Mouse (Mus musculus): ENCODE measurements around the gene Izumo4. TPM values are rescaled to one million over a fixed set of nuclear protein-coding genes. Genes with fewer than 3 reads are reported as not detected.
A peak's percentile ranks its signal among the peaks of the same experiment; 100 is the strongest.

Izumo4 gene
- polyA plus RNA-seq, 1 experiment from 2014 or later, result 24.9 TPM

DNA sequence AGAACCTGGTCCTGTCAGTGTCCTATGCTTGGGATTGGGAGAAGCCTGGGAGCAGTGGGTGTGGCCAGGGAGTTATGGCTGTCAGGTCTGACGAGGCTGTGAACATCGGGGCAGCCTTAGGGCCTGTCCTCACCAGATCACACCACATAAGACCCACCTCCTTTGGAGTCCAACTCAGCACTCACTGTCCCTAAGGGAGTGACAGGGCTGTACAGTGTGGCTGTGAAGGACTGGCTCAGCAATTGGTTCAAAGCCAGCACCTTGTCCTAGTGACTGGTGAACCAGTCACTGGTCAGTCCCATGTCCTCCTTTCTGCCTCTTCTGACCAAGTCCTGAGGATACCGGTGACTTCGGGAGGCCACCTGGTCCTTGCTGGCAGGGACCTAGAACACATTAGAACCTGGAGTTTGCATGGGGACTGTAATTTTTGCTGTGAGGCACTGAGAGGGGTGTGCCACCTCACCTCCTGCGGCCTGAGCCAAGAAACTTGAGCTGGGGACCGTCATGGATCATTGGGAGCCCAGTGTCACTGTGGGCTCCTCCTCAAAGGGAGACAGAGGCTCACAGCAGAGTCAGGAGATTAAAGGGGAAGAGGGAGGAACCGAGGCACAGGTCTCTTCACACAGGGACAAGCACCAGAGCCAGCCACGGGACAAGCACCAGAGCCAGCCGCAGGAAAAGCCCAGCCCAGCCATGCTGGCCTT is 22.3 kb upstream of the Izumo4 start:
- WGBS, result 57% methylated on average over 9 of the region's 9 CpGs
- no peak overlapping the region for H3K4me2 ChIP-seq (replicated peaks)
- peak overlapping the region; percentile 95; the same call in 1 of the 2 replicates for H3K27ac ChIP-seq (replicated peaks)
- no peak overlapping the region for H3K9ac ChIP-seq (replicated peaks)
- H3K4me3 ChIP-seq, result no peak overlapping the region
- no peak for ATAC-seq (ENCODE audit: low FRiP score, low read depth)
- H3K9me3 ChIP-seq, result no peaks in the 10 kb centered on the region
- no peaks in the 10 kb centered on the region for H3K27me3 ChIP-seq
- peaks cover 32% of the 10 kb centered on the region for H3K4me1 ChIP-seq
- peaks cover 16% of the 10 kb centered on the region for H3K36me3 ChIP-seq

DNA sequence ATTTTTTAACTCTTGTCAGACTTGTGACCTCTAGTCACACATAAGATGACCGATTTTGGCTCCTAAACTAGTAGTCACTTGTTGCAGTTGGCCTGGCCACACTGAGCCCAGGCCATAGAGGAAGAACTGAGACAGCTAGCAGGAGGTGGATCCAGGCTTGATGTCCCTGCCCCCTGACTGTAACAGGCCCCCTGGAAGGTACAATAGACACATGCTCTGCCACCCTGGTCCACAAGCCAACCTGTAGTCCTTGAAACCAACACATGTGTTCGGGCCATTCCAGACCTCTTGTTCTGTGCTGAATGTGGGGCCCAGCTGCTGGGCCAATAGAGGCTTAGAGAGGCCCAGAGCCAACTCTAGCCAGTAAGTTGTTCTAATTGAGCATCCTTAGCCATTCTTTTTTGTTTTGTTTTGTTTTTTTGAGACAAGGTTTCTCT is 21.7 kb upstream of the Izumo4 start:
- no peak overlapping the region for H3K27ac ChIP-seq (replicated peaks)
- no peaks in the 10 kb centered on the region for H3K9me3 ChIP-seq
- H3K36me3 ChIP-seq, result peaks cover 19% of the 10 kb centered on the region
- H3K4me1 ChIP-seq, result peaks cover 26% of the 10 kb centered on the region
- no peaks in the 10 kb centered on the region for H3K27me3 ChIP-seq
- H3K4me3 ChIP-seq, result no peak overlapping the region
- H3K9ac ChIP-seq (replicated peaks), result no peak overlapping the region
- ATAC-seq (ENCODE audit: low FRiP score, low read depth), result no peak
- 82% methylated on average over 2 of the region's 2 CpGs for WGBS
- H3K4me2 ChIP-seq (replicated peaks), result no peak overlapping the region

DNA sequence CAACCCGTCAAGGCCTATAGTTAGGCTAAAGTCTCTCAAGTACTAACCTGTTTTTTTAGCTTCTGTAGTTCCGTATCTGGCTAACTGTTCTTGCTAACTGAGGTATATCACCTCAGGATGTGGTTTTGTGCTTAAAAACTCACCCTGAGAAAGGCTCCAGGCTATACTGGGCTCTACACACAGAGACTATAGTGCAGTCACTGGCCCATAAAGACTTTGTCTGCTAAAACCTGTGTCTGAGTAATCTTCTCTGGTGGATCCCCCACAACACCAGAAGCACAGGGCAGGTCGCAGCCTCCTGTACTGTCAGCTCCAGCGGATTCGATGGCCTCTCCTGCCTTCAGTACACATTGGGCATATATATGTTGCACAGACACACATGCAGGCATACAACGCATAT is 20.0 kb upstream of the Izumo4 start:
- 95% methylated on average over 6 of the region's 6 CpGs for WGBS
- no peak overlapping the region for H3K4me2 ChIP-seq (replicated peaks)

DNA sequence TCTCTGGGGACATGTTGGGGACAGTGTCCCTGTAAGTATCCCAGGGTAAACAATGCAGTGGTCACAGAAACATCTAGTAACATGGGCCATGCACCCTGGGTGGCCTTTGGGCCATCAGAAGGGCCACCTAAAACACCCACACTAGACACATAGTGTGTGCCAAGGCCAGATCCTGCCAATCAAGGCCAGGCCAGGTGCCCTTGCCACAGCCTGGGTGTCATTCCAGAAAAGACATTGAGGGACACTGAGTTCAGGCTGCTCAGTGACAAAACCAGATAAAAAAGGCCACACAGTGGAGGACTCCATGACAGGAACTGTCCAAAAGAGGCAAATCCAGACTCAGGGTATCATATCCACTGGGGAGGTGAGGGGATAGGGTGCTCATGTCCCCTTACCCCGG is 18.3 kb upstream of the Izumo4 start:
- whole genome bisulfite sequencing, result 97% methylated on average over 1 of the region's 1 CpGs
- Histone ChIP-seq H3K36me3 (peaks cover 47% of the 10 kb centered on the region), H3K9ac (replicated peaks) (no peak overlapping the region), H3K27me3 (no peaks in the 10 kb centered on the region), H3K4me1 (peaks cover 8% of the 10 kb centered on the region), H3K27ac (replicated peaks) (no peak overlapping the region), H3K4me3 (no peak overlapping the region), H3K9me3 (no peaks in the 10 kb centered on the region), H3K4me2 (replicated peaks) (no peak overlapping the region)
- ATAC-seq (ENCODE audit: low FRiP score, low read depth), result no peak

More for the DNA sequence above, 20.0 kb upstream of the Izumo4 start:
- Histone ChIP-seq H3K27ac (replicated peaks) (no peak overlapping the region), H3K27me3 (no peaks in the 10 kb centered on the region), H3K9me3 (no peaks in the 10 kb centered on the region), H3K36me3 (peaks cover 36% of the 10 kb centered on the region), H3K4me1 (peaks cover 24% of the 10 kb centered on the region), H3K4me3 (no peak overlapping the region), H3K9ac (replicated peaks) (no peak overlapping the region)
- no peak for ATAC-seq (ENCODE audit: low FRiP score, low read depth)

DNA sequence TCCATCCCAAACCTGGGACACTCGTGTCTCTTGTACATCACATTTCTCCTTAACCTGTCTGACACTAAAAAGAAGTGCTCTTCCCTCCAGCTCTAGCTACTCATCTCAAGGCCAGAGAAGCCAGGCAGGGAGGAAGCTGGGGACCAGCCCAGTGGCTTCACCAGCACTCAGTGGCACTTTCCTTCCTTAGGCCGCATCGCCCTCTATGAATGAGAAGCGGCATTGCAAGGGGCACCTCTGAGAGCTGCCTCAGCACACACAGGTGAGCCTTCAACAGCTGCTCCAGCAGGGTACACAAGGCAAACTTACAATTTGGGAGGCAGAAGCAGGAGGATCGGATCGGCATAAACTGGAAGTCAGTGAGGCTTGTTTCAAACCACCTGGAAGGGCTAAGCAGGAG is 17.8 kb upstream of the Izumo4 start:
- Histone ChIP-seq H3K36me3 (peaks cover 50% of the 10 kb centered on the region), H3K4me2 (replicated peaks) (no peak overlapping the region), H3K4me3 (no peak overlapping the region), H3K27me3 (no peaks in the 10 kb centered on the region), H3K4me1 (peaks cover 2% of the 10 kb centered on the region; the same call in 1 of the 2 replicates), H3K9ac (replicated peaks) (no peak overlapping the region), H3K9me3 (no peaks in the 10 kb centered on the region), H3K27ac (replicated peaks) (no peak overlapping the region)
- WGBS, result 53% methylated on average over 6 of the region's 6 CpGs
- ATAC-seq (ENCODE audit: low FRiP score, low read depth), result no peak

DNA sequence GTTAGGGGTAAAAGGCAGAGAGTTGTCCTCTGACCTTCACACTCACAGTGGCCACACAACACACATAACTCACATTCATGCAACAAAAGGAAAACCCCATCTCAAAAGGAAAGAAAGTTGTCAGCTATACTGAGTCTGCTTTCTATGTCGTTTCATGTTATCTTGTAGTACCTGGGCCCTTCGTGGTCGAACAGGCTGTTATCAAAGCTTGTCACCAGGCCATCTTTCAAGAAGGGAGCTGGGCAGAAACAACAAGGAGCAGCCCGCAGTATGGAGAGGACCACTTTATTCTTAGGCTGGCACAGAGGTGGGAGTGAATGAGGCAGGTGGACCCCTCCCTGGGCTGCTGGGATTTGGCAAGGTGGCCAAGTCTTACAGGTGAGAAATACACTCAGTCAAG is 17.0 kb upstream of the Izumo4 start:
- peaks cover 57% of the 10 kb centered on the region for H3K36me3 ChIP-seq
- ATAC-seq (ENCODE audit: low FRiP score, low read depth), result no peak
- H3K4me3 ChIP-seq, result no peak overlapping the region
- no peaks in the 10 kb centered on the region for H3K4me1 ChIP-seq
- 89% methylated on average over 4 of the region's 4 CpGs for WGBS
- no peak overlapping the region for H3K9ac ChIP-seq (replicated peaks)
- H3K27me3 ChIP-seq, result no peaks in the 10 kb centered on the region
- no peak overlapping the region for H3K27ac ChIP-seq (replicated peaks)
- H3K4me2 ChIP-seq (replicated peaks), result no peak overlapping the region
- no peaks in the 10 kb centered on the region for H3K9me3 ChIP-seq

DNA sequence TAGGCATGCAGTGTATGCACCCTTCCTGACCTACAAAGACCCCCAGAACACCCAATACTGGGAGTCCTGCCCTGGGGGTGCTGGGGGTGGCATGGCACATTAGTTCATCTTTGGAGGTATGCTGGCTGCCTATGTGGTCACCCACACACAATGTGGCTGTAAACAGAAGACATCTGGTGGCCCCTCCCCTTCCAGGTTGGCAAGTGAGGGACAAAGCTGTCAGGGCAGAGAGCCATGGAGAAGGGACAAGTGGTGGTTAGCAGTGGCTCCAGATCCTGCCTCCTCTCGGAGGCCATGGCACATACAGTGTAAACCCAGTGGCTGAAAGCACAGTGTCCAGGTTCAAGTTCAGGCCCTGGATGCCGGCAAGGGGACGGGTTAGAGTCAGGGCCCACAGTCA is 15.4 kb upstream of the Izumo4 start:
- no peak overlapping the region for H3K9ac ChIP-seq (replicated peaks)
- H3K4me2 ChIP-seq (replicated peaks), result no peak overlapping the region
- H3K27me3 ChIP-seq, result no peaks in the 10 kb centered on the region
- no peak overlapping the region for H3K27ac ChIP-seq (replicated peaks)
- peaks cover 71% of the 10 kb centered on the region for H3K36me3 ChIP-seq
- 92% methylated on average over 3 of the region's 3 CpGs for WGBS
- no peaks in the 10 kb centered on the region for H3K4me1 ChIP-seq
- H3K4me3 ChIP-seq, result no peak overlapping the region
- H3K9me3 ChIP-seq, result no peaks in the 10 kb centered on the region
- ATAC-seq (ENCODE audit: low FRiP score, low read depth), result no peak

DNA sequence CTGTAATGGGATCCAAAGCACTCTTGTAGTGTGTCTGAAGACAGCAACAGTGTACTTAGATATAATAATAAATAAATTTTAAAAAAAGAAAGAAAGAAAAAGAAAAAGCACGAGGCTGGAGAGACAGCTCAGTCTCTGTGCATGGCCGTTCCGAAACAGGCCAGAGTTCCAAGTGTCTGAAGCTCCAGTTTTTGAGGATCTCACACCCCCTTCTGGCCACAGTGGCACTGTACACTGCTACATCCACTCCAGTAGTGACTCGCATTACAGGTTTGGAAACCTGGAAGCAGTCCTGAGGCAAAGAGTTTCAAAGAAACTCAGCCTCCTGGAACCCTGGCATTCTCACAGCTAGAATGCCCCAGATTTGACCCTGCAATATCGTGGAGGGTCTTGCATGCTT is 14.1 kb upstream of the Izumo4 start:
- WGBS, result 45% methylated on average over 5 of the region's 5 CpGs

DNA sequence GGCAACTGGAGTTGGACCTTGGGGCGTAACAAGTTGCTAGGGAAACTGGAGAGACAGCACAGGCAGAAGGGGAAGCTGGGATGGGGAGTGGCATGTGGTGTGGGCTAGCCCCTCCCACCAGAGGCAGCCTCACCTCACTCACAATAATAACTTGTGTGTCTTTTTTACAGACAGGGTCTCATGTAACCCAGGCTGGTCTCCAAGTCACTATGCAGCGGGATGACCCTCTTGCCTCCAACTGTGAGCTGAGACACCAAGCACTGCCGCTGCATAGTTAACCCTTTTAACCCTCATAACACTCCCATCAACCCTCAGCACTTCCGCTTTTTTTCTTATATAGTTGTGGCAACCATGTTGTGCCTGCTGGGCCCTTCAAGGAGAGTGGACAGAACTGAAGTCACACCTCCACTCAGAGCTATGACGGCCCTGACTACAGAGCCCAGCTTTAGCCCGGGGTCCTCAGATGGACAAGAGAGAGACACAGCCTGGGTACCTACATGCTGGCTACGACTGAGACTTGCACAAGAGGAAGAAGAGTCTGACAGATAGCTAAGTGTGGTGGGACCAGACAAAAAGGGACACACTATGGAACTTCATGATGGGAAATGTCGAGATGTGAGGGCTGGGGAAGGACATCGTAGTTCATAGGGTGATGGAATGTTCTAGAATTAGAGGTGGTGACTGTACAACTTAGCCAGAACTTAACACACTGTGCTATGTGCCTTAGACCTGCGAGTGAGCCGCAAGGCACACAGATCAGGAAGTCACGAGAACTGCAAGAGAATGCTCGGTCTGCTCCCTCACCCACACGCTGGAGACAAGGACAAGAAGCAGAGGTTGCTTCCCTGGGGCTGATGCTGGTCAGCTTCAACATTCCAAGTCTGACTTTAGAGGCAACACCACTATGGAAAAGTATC is 9.5 kb upstream of the Izumo4 start:
- Histone ChIP-seq H3K9ac (replicated peaks) (no peak overlapping the region), H3K27me3 (no peaks in the 10 kb centered on the region), H3K4me2 (replicated peaks) (no peak overlapping the region), H3K36me3 (peaks cover 57% of the 10 kb centered on the region), H3K4me1 (no peaks in the 10 kb centered on the region), H3K4me3 (no peak overlapping the region), H3K9me3 (no peaks in the 10 kb centered on the region), H3K27ac (replicated peaks) (no peak overlapping the region)
- ATAC-seq (ENCODE audit: low FRiP score, low read depth), result no peak
- WGBS, result 82% methylated on average over 14 of the region's 14 CpGs

More for the DNA sequence above, 14.1 kb upstream of the Izumo4 start:
- Histone ChIP-seq H3K9me3 (no peaks in the 10 kb centered on the region), H3K4me2 (replicated peaks) (no peak overlapping the region), H3K4me1 (no peaks in the 10 kb centered on the region), H3K9ac (replicated peaks) (no peak overlapping the region), H3K27me3 (no peaks in the 10 kb centered on the region), H3K36me3 (peaks cover 73% of the 10 kb centered on the region), H3K4me3 (no peak overlapping the region), H3K27ac (replicated peaks) (no peak overlapping the region)
- ATAC-seq (ENCODE audit: low FRiP score, low read depth), result no peak

DNA sequence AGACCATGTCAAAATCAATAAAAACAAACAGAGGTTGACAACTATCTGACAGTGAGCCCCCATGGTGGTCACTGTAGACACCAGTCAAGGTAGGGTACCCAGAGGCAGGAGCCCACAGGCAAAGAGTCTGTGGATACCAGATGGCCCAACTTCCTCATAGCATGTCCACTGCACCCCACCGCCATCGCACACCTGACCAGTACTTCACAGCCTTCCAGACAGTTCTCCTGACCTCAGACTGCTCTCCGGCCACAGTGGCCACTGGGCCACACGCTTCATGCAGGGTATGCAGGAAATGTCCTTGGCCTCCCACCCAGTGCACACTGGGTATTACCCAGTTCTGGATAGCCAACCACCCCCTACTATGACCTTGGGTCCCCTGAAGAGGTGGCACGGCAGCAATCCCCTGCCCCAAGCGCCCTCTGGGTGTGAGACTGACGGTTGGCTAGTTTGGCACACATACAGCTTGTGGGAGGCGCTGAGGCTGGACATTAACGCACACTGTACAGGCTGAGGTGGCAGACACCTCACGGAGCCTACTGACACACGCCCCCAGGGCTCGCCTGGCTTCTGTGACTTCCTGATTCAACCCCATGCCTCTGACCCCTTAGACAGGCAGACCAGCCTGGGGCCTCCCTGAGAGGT is 8.5 kb upstream of the Izumo4 start:
- Histone ChIP-seq H3K9ac (replicated peaks) (no peak overlapping the region), H3K27ac (replicated peaks) (no peak overlapping the region), H3K4me3 (no peak overlapping the region), H3K4me2 (replicated peaks) (no peak overlapping the region), H3K36me3 (peaks cover 55% of the 10 kb centered on the region), H3K4me1 (no peaks in the 10 kb centered on the region; the same call in 1 of the 2 replicates), H3K9me3 (no peaks in the 10 kb centered on the region), H3K27me3 (no peaks in the 10 kb centered on the region)
- ATAC-seq (ENCODE audit: low FRiP score, low read depth), result no peak
- 94% methylated on average over 12 of the region's 12 CpGs for WGBS

DNA sequence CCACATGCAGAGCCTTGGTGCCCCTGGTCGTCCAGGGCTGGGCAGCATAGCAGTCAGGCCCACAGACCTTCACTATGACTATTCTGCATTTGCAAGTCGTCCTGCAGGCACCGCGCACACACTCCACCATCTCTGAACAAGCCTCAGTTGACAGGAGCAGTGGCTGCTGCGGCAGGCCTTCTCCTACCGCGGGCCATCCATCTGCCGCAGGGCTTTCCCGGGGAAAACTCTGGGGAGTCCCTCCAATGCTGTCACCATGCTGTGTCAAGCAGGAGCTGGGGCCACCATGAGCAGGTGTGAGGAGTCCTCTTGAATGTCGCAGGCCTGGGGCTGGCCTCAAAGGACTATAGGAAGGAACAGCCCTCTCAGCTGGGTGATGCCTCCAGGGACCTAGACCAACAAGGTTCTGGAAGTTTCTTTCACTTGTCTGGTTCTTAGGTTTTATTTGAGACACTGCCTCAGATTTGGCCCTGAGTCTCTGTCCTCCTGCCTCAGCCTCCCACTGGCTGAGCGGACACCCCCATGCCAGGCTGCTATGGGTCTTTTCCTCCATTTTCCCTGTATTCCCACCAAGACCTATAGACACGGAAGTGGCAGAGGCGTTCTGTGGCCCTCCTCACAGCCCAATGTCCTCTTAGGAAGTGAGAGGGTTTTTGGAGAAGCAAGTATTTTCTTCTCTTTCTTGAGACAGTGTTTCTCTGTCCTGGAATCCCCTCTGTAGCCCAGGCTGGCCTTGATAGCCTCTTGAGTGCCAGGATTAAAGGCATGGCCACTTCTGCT is 7.6 kb upstream of the Izumo4 start:
- WGBS, result 88% methylated on average over 13 of the region's 13 CpGs
- H3K9ac ChIP-seq (replicated peaks), result no peak overlapping the region
- no peak overlapping the region for H3K4me2 ChIP-seq (replicated peaks)
- no peak overlapping the region for H3K27ac ChIP-seq (replicated peaks)
- H3K9me3 ChIP-seq, result no peaks in the 10 kb centered on the region
- peaks cover 56% of the 10 kb centered on the region for H3K36me3 ChIP-seq
- no peaks in the 10 kb centered on the region for H3K27me3 ChIP-seq
- ATAC-seq (ENCODE audit: low FRiP score, low read depth), result no peak
- H3K4me3 ChIP-seq, result no peak overlapping the region
- H3K4me1 ChIP-seq, result no peaks in the 10 kb centered on the region; the same call in 1 of the 2 replicates
